Comparison of ENCODE assay signal across 8 mouse cellular contexts in the genomic region with DNA sequence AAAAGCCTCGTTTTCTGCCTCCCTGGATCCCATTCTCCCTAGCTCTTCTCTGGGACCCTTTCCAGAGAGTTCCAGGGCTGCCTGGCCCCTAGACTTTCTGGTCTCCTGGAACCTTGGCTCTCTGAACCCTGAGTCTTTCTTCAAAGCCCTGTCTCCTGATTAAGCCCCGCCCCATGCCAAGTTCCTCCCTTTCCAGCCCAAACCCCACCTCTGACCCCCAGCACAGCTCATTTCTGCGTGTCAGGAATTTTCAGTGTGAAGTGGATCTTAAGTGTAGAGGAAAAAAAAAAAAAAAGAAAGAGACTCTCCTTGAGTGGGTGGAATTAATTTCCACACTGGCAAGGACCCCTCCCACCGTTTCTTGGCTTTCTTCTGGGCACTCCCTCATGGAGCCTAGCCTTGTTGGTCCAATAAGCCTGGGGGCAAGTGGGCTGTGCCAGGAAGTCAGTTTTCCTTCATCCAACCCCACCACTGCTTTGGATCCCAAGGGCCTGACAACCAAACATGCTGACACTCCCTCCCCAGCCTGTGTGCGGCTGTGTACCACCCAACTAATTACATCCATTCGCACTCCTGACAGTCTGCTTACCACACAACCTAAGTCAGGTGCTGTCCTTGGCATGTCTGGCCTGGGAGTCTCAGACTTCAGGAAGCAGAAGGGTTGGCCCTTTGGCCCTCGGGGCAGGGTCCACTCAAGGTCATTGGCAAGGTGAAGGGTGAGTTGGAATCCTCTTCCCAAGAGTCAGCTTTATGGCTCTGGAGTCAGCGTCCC. TPM values are rescaled to one million over a fixed set of nuclear protein-coding genes. Genes with fewer than 3 reads are reported as not detected.
DNase-seq lines count a peak whose midpoint lies in the region; ATAC-seq and TF ChIP-seq lines count a peak whose summit lies in the region.
"Had no signal": no experiment of that assay in that cellular context is flagged by ENCODE, and none has a peak within 500 bp of the region (broad histone marks: within the 10 kb centered on the region; RNA-seq: fewer than 3 reads in every experiment).

Ifitm10 (minus strand) TSS at position 113 of the 772 bp plus-strand sequence.

- peak within 1 kb of the TSS; percentile 86; the same call in 1 of the 2 replicates for H3K4me2 ChIP-seq in embryonic facial prominence, embryonic 11.5 days (ENCODE audit: low read depth, low read length)
- H3K4me2 ChIP-seq in hindbrain, postnatal 0 days (ENCODE audit: low read depth, low read length): peak within 1 kb of the TSS; percentile 84
- peak within 1 kb of the TSS; percentile 76; the same call in 1 of the 2 replicates for H3K4me2 ChIP-seq in liver, embryonic 12.5 days

- H3K4me1 ChIP-seq in embryonic facial prominence, embryonic 11.5 days (ENCODE audit: control insufficient read depth, insufficient read depth, low read length): no peaks in the 10 kb centered on the region; the same call in 1 of the 2 replicates
- 0 out of 2 replicates have a peak, but pooled peaks cover 5% of the 10 kb centered on the region for H3K4me1 ChIP-seq in hindbrain, postnatal 0 days (ENCODE audit: insufficient read depth, low read length)
- peaks cover 88% of the 10 kb centered on the region for H3K4me1 ChIP-seq in liver, embryonic 12.5 days

- ATAC-seq in embryonic facial prominence, embryonic 11.5 days (replicated peaks; ENCODE audit: insufficient number of reproducible peaks, low FRiP score, low TSS enrichment, low read depth): no peak
- ATAC-seq in hindbrain, postnatal 0 days: no peak
- ATAC-seq in liver, embryonic 12.5 days: no peak

- no peaks in the 10 kb centered on the region for H3K9me3 ChIP-seq in embryonic facial prominence, embryonic 11.5 days (replicated peaks; ENCODE audit: control insufficient read depth, low read length)
- no peaks in the 10 kb centered on the region for H3K9me3 ChIP-seq in hindbrain, postnatal 0 days (ENCODE audit: low read length)
- no peaks in the 10 kb centered on the region for H3K9me3 ChIP-seq in liver, embryonic 12.5 days (replicated peaks)

- WGBS in embryonic facial prominence, embryonic 11.5 days: 61% methylated on average over 8 of the region's 8 CpGs
- WGBS in hindbrain, postnatal 0 days: 71% methylated on average over 8 of the region's 8 CpGs
- 71% methylated on average over 8 of the region's 8 CpGs for WGBS in liver, embryonic 12.5 days (ENCODE audit: insufficient replicate concordance)

- no peaks in the 10 kb centered on the region; the same call in 1 of the 2 replicates for H3K36me3 ChIP-seq in embryonic facial prominence, embryonic 11.5 days (replicated peaks; ENCODE audit: control insufficient read depth, insufficient read depth, low read depth, low read length)
- peaks cover 22% of the 10 kb centered on the region for H3K36me3 ChIP-seq in hindbrain, postnatal 0 days (ENCODE audit: insufficient read depth, low read length)
- H3K36me3 ChIP-seq in liver, embryonic 12.5 days: peaks cover 44% of the 10 kb centered on the region

- H3K27ac ChIP-seq in embryonic facial prominence, embryonic 11.5 days (replicated peaks; ENCODE audit: low read depth, low read length): no peak within 1 kb of the TSS
- peak within 1 kb of the TSS; percentile 48; the same call in 1 of the 2 replicates for H3K27ac ChIP-seq in hindbrain, postnatal 0 days
- H3K27ac ChIP-seq in liver, embryonic 12.5 days: no peak within 1 kb of the TSS

- no peak for TF ChIP-seq CTCF in hindbrain, postnatal 0 days (IDR thresholded peaks at IDR 0.05; ENCODE audit: low read depth)

- H3K4me3 ChIP-seq in embryonic facial prominence, embryonic 11.5 days (ENCODE audit: low read depth, low read length): no peak within 1 kb of the TSS
- H3K4me3 ChIP-seq in hindbrain, postnatal 0 days (ENCODE audit: low read length): peak within 1 kb of the TSS; percentile 47; the same call in 1 of the 2 replicates
- no peak within 1 kb of the TSS for H3K4me3 ChIP-seq in liver, embryonic 12.5 days

- H3K27me3 ChIP-seq in embryonic facial prominence, embryonic 11.5 days (ENCODE audit: control insufficient read depth, insufficient read depth, low read length): peaks cover 22% of the 10 kb centered on the region
- peaks cover 14% of the 10 kb centered on the region; the same call in 1 of the 2 replicates for H3K27me3 ChIP-seq in hindbrain, postnatal 0 days (ENCODE audit: insufficient read depth, low read length)
- H3K27me3 ChIP-seq in liver, embryonic 12.5 days (replicated peaks): peaks cover 56% of the 10 kb centered on the region

- H3K9ac ChIP-seq in embryonic facial prominence, embryonic 11.5 days (replicated peaks; ENCODE audit: low read length): no peak within 1 kb of the TSS
- no peak within 1 kb of the TSS for H3K9ac ChIP-seq in hindbrain, postnatal 0 days (replicated peaks; ENCODE audit: low read length)
- no peak within 1 kb of the TSS for H3K9ac ChIP-seq in liver, embryonic 12.5 days

- no peak for DNase-seq in layer of hippocampus, adult 8-10 months (ENCODE audit: low spot score in 2 of 2)
- DNase-seq in layer of hippocampus, adult 9-11 months: no peak
- no peak for DNase-seq in embryonic facial prominence, embryonic 11.5 days (ENCODE audit: low spot score)
- no peak for DNase-seq in hindbrain, postnatal 0 days (ENCODE audit: low spot score)
- no peak for DNase-seq in natural killer cell, adult 2 months (ENCODE audit: low spot score in 2 of 2)
- no peak for DNase-seq in spleen, postnatal 4 days (ENCODE audit: low spot score in 2 of 2)

RNA-seq across cellular contexts. Expression of gene Ifitm10, which starts in this region (rescaled TPM):
- 10 to 100 TPM; 33.3 to 40.3 (median 35.8) TPM for total RNA-seq in layer of hippocampus, adult 8-10 months (2022)
- 0.97 and 1.9 TPM in 2 replicates for polyA plus RNA-seq in embryonic facial prominence, embryonic 11.5 days (2014; fragmentation: Nextera tagmentation; extraction: Ambion mirVana)
- 22.7 and 25.4 TPM in 2 replicates for total RNA-seq in hindbrain, postnatal 0 days (2014; rRNA removed)
- 17.2 and 19.9 TPM in 2 replicates for polyA plus RNA-seq in hindbrain, postnatal 0 days (2015; fragmentation: Nextera tagmentation; extraction: Ambion mirVana)
- polyA plus RNA-seq in liver, embryonic 12.5 days (2016; fragmentation: Nextera tagmentation; extraction: Ambion mirVana): 1.5 and 2.5 TPM in 2 replicates
- total RNA-seq: common myeloid progenitor, adult 5-6 weeks had no signal
